Mouse (Mus musculus): ENCODE measurements around the gene Suclg1. TPM values are rescaled to one million over a fixed set of nuclear protein-coding genes. Genes with fewer than 3 reads are reported as not detected.

The Suclg1 gene
- polyA plus RNA-seq, 1 experiment from 2014 or later = 139 TPM

Other genes with a start within 250 kb of the Suclg1 start
- gene Dnah6, start 26.7 kb upstream of the Suclg1 start, polyA plus RNA-seq (2014; fragmentation: Nextera tagmentation; extraction: Ambion mirVana) = 0.20 and 0.22 TPM in 2 replicates
- gene 4931417E11Rik, start 221.3 kb downstream of the Suclg1 start, polyA plus RNA-seq (2014; fragmentation: Nextera tagmentation; extraction: Ambion mirVana) = not detected in 2 replicates